Mouse (Mus musculus) CD4-positive, CD25-positive, alpha-beta regulatory T cell, adult 9 weeks (primary cell): ENCODE results near the gene Syt16. TPM values are rescaled to one million over a fixed set of nuclear protein-coding genes. Genes with fewer than 3 reads are reported as not detected.

Experiments
- polyA plus RNA-seq: library from polyadenylated mRNA; unstranded; fragments of 100-300 nt; shearing (Covaris generic); gene quantifications from one replicate; pipeline ENCODE4 v1.2.1, GENCODE M21; 2017

Syt16 gene
- not detected for polyA plus RNA-seq

GRCm38 (mm10) chr12:73997297-73998127 lies at the start of gene Syt16:
Gene Syt16, plus strand, starts transcription at chr12:73997661.

GRCm38 (mm10) chr12:73964291-73965281 lies 32.9 kb upstream of the Syt16 start, which contains the start of gene Snapc1:
Gene Snapc1, plus strand, starts transcription at chr12:73964481.

GRCm38 (mm10) chr12:74316344-74316973 lies 319.0 kb downstream of the Syt16 start, which contains the start of gene Gm11042:
Gene Gm11042, minus strand, starts transcription at chr12:74316394.

Other genes with a start within 250 kb of the Syt16 start
- 77.3 TPM for gene Hif1a, start 96.3 kb upstream of the Syt16 start, polyA plus RNA-seq
- 28.9 TPM for gene Gm49321, start 60.0 kb upstream of the Syt16 start, polyA plus RNA-seq
- gene Snapc1, start 33.2 kb upstream of the Syt16 start, polyA plus RNA-seq, result 44.5 TPM